Mouse (Mus musculus) spleen, adult 2 months (tissue): Measurements from ENCODE around the gene Trim71. TPM values are rescaled to one million over a fixed set of nuclear protein-coding genes. Genes with fewer than 3 reads are reported as not detected.
A peak's percentile ranks its signal among the peaks of the same experiment; 100 is the strongest.

ENCODE experiments used
- DNase-seq, 2 experiments: peaks; one replicate each; pipeline versions ENCODE4 v3.0.0 to v3.0.0-alpha.2; 2012 to 2021; ENCODE audit warnings: low spot score in 2 of 2, low read depth in 1 of 2
- H3K27ac ChIP-seq: fragments of 200-500 bp; 2 replicates; pipeline ENCODE4 v1.5.1; 2012; ENCODE audit warnings: low read length, inconsistent platforms; ENCODE audit not compliant: insufficient read depth
- H3K27me3 ChIP-seq: fragments of 200-500 bp; 2 replicates; pipeline ENCODE4 v1.6.1; 2012; ENCODE audit warnings: mild to moderate bottlenecking, moderate library complexity, low read length, inconsistent platforms; ENCODE audit not compliant: control insufficient read depth, insufficient read depth
- H3K36me3 ChIP-seq: fragments of 200-500 bp; 2 replicates; pipeline ENCODE4 v1.6.1; 2012; ENCODE audit warnings: mild to moderate bottlenecking, low read length, inconsistent platforms; ENCODE audit not compliant: control insufficient read depth, insufficient read depth
- H3K4me1 ChIP-seq: fragments of 200-500 bp; 2 replicates; pipeline ENCODE4 v1.6.1; 2011; ENCODE audit warnings: inconsistent platforms; ENCODE audit not compliant: control insufficient read depth, insufficient read depth, insufficient read length
- H3K4me3 ChIP-seq: fragments of 200-500 bp; 2 replicates; pipeline ENCODE4 v1.5.1; 2011; ENCODE audit warnings: mild to moderate bottlenecking, inconsistent platforms; ENCODE audit not compliant: insufficient read depth, insufficient read length; ENCODE audit errors: extremely low read depth
- CTCF ChIP-seq: fragments of 200-500 bp; IDR thresholded peaks from 2 replicates; pipeline ENCODE4 v1.5.1; 2011; ENCODE audit warnings: mild to moderate bottlenecking, inconsistent platforms; ENCODE audit not compliant: insufficient read depth, insufficient read length, insufficient replicate concordance; ENCODE audit errors: extremely low read depth
- POLR2A ChIP-seq: fragments of 200-500 bp; IDR thresholded peaks from 2 replicates; pipeline ENCODE4 v1.6.1; 2011; ENCODE audit warnings: low read depth, low read length, inconsistent platforms
- WGBS: fragments of 180-500 bp; shearing (Covaris S2); methylation state at CpG from one replicate; pipeline ENCODE4 v1.1.7; 2018; 5-methylcytosine and 5-hydroxymethylcytosine counted together
- polyA plus RNA-seq: library from polyadenylated mRNA; depleted of rRNA; stranded (reverse); fragments of >200 nt; gene quantifications from 2 replicates; pipeline ENCODE4 v1.2.3, GENCODE M21; 2012

Trim71 gene
- polyA plus RNA-seq, 1 experiment, result 0.05 TPM

DNA sequence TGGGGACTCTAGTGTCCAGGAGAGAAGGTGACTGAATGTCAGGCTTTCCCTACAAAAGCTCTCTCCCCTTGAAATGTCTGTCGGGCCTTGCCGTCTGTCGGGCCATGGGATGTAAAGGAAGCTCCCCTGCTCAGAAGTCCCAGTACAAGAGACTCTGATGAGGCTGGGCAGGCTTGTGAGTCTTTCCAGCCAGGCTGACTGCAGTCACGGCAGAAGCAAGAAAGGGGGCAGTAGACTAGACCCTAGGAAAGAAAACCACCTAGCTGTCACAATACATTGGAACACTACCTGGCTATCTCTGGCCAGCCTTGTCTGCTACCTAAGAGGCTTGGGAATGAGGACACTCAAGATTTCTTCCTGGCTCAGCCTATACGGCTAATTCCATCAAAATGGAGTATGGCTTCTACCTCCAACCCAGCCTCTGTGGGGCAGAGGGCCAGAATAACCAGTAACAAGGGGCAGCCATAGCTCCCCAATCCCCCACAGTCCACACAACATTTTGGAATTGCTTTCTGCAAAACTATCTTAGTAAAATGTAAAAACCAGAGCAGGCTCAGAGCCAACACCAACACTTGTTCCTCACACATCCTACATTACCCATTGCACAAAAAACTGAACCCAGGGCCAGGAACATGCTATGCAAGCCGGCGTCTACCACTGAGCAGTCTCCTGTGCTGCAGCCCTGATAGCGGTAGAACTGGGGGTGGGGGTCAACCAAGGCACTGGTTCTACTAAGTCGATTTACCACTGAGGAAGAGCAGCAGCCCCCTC is 29.2 kb downstream of the Trim71 start:
- no peaks in the 10 kb centered on the region for H3K27me3 ChIP-seq
- whole genome bisulfite sequencing, result 91% methylated on average over 9 of the region's 9 CpGs

DNA sequence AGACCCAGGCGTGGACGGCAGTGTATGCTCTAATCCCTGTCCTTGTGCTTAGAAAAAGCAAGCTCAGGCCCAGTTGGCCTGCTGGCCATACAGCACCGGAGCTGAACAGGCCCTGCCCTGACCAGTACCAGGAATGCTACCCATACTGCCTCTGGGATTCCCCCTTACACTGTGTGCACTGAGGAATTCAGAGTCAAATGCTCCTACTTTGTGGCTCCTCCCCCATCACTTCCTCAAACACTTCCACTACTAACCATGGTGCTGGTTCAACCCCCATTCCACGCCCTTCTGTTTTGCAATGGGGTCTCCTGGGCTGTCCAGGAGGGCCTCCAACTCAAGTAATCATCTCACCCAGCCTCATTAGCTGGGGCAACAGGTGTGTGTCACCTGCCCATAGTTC is 30.3 kb downstream of the Trim71 start:
- no peak for DNase-seq
- Histone ChIP-seq H3K27ac (no peak overlapping the region), H3K36me3 (no peaks in the 10 kb centered on the region), H3K4me1 (no peaks in the 10 kb centered on the region), H3K27me3 (no peaks in the 10 kb centered on the region), H3K4me3 (no peak overlapping the region)
- no peak for TF ChIP-seq POLR2A
- TF ChIP-seq CTCF, result no peak
- WGBS, result 75% methylated on average over 4 of the region's 4 CpGs

More for the DNA sequence above, 29.2 kb downstream of the Trim71 start:
- no peak for DNase-seq
- Histone ChIP-seq H3K27ac (no peak overlapping the region), H3K4me1 (no peaks in the 10 kb centered on the region), H3K36me3 (no peaks in the 10 kb centered on the region), H3K4me3 (no peak overlapping the region)
- TF ChIP-seq POLR2A (no peak), CTCF (no peak)

DNA sequence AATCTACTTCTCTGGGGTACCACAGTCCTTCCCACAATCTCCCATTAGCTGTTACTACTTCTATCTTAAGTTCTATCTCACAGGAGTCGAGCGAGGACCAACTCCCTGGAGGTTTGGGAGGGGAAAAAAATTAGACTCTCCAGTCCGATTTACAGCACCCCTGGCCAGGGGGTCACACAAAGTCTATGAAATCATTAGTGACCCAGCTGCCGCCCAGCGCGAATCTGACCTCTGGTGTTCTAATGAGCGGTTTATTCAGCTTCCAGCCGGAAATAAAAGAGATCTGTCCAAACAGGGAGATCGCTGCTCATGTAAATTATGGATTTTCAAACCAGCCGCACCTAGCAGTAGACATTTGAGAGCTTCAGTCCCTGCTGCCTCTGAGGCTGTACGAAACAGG is 32.9 kb downstream of the Trim71 start:
- no peak for DNase-seq
- Histone ChIP-seq H3K27ac (no peak overlapping the region), H3K4me1 (peaks cover 5% of the 10 kb centered on the region; the same call in 1 of the 2 replicates), H3K36me3 (no peaks in the 10 kb centered on the region), H3K4me3 (no peak overlapping the region), H3K27me3 (no peaks in the 10 kb centered on the region)
- TF ChIP-seq CTCF, result no peak
- no peak for TF ChIP-seq POLR2A
- 87% methylated on average over 11 of the region's 11 CpGs for WGBS

DNA sequence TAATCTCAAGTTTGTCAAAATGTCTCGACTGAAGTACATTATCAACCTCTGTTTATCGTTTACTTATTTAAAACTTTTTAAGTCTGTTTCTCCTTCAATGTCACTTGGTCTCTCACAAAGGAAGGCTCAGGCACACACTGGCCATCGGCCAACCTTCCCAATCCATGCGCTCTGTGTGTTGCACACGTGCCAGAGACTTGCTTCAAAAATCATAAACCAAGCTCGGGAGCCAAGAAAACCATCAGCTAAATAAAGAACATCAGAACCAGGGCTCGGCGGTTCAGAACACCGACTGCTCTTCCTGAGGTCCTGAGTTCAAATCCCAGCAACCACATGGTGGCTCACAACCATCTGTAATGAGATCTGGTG is 35.5 kb downstream of the Trim71 start:
- H3K36me3 ChIP-seq, result no peaks in the 10 kb centered on the region
- TF ChIP-seq POLR2A (no peak), CTCF (no peak)
- no peak overlapping the region for H3K27ac ChIP-seq
- no peak for DNase-seq
- WGBS, result 81% methylated on average over 9 of the region's 9 CpGs
- peaks cover 5% of the 10 kb centered on the region; the same call in 1 of the 2 replicates for H3K4me1 ChIP-seq
- H3K27me3 ChIP-seq, result no peaks in the 10 kb centered on the region
- no peak overlapping the region for H3K4me3 ChIP-seq

DNA sequence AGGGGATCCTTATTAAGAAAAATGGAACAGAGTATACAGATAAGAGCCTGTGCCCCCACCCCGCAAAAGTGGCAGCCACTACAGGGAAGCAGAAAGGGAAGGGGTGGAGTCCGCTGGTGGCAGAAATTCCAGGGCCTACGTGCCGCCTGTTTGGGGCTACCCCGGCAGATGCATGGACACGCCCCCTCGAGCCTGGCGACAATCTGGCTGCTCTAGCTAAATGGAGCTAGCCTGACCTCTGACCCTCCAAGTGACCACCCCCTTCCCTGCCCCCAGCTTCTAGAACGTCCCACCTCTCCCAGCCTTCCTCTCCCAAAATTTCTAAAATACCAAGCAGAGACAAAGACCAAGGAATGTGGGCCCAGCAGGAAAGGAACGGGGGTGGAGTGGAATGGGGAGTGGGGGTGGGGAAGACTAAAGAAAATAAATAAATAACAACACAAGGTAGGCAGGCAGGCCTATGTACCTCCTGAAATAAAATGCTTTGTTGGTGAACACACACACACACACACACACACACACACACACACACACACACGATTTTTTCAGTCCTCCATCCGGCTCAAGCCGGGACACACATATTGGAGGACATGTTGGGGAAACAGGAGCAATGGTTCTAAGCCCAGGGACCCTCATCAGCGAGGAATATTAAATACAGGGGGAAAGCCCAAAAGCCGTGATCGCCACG is 36.0 kb downstream of the Trim71 start:
- no peak for TF ChIP-seq CTCF
- no peak for TF ChIP-seq POLR2A
- peaks cover 5% of the 10 kb centered on the region; the same call in 1 of the 2 replicates for H3K4me1 ChIP-seq
- no peaks in the 10 kb centered on the region for H3K36me3 ChIP-seq
- no peak overlapping the region for H3K27ac ChIP-seq
- H3K4me3 ChIP-seq, result no peak overlapping the region
- no peaks in the 10 kb centered on the region for H3K27me3 ChIP-seq
- DNase-seq, result no peak
- 56% methylated on average over 17 of the region's 17 CpGs for WGBS

DNA sequence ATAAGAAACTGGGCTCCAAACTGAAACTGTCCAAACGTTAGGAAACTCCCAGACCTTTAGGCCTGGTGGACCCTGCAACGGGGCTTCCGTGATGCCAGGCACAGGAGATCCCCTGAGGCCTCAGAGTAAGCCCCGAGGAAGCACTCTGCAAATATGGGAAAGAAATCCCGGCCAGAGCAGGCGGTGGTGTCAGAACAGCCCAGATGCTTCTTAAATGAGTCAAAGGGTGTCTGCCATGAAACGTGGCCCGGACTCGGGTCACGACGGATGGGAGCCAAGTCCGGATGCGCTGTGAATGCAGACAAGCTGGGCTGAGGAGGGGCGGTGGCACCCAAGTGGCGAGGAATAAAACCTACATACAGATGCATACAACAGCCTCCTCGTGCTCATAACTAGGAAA is 37.1 kb downstream of the Trim71 start:
- Histone ChIP-seq H3K4me3 (peak overlapping the region; percentile 12; the same call in 1 of the 2 replicates), H3K4me1 (peaks cover 5% of the 10 kb centered on the region; the same call in 1 of the 2 replicates), H3K36me3 (no peaks in the 10 kb centered on the region), H3K27ac (no peak overlapping the region), H3K27me3 (no peaks in the 10 kb centered on the region)
- WGBS, result 5% methylated on average over 16 of the region's 16 CpGs
- peak in 1 of 2 experiments; percentile 12 for DNase-seq
- TF ChIP-seq CTCF (no peak), POLR2A (no peak)

DNA sequence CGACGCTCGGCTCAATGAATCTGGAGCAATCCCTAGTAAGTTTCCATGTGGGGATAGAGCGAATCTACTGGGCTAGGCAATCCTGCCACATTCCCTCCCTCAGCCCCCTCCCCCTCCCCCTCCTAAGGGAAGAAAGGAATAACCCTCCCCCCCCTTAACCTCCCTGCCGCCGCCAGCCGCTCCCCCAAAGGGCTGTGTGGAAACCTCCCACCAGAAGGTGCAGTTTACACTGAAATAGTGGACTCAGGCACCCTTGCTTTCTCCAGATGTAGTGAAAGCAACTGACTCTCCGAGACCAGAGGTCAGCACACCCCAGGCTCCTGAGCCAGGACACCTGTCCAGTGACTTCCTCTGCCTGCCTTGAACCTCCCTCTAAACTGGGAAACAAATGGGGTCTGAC is 37.6 kb downstream of the Trim71 start:
- DNase-seq, result no peak
- TF ChIP-seq POLR2A, result no peak
- no peak for TF ChIP-seq CTCF
- WGBS, result 78% methylated on average over 8 of the region's 8 CpGs
- peaks cover 5% of the 10 kb centered on the region; the same call in 1 of the 2 replicates for H3K4me1 ChIP-seq
- H3K27me3 ChIP-seq, result no peaks in the 10 kb centered on the region
- H3K36me3 ChIP-seq, result no peaks in the 10 kb centered on the region
- H3K4me3 ChIP-seq, result no peak overlapping the region
- H3K27ac ChIP-seq, result no peak overlapping the region
